Mouse (Mus musculus) c-Kit-positive CD71-negative TER-119-negative erythroid progenitor cells, embryonic 14.5 days (primary cell): ENCODE measurements around the gene 1700029I15Rik.
"Not testable (repeated sequence)": the region's sequence is repeated elsewhere in the genome, so short reads cannot be mapped to it uniquely, and the experiment has no call there.

Experiments
- DNase-seq: peaks from one replicate; pipeline ENCODE4 v3.0.0-alpha.2; 2013; ENCODE audit warnings: low read depth

1700029I15Rik gene

DNA sequence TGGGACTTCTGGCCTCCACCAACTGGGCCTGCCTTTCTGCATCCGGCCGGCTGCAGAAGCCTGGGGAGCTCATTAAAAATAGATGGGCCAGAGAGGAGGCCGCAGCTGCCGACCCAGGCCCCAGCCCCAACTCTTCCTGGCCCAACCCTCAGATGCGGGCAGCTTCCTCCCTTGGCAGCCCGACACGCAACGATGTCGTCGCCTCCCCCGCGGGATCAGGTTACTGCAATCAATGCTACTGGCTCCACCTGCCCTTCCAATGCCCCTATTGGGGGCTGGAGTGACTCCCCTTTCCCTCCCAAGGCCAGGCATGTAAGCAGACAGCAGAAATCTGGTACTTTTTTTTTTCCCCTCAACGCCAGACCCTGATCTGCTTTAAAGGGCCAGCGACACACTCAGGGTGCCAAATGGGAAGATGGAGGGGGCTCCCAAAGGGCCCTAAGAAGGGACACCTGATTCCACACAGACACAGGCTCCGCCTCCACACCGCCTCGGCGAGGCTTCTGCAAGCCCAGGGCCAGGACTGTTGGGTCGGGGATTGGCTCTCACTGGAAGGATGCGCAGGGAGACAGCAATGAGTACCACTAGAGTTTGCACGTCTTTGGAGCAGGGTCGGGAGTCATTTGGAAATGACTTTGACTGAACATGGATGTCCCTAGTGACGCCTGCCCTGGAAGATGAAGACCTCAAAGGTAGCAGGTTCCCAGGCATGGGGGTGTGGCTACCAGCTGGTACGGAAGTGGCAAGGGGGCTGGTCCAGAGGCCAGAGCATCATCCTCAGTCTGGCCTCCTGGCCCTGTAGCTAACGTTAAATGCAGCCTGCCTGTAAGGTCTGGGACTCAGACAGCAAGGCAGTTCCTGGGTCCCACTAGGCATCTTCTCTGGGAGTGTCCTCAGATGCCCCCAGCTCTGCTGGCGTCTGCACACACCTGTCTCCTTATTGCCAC, 10.3 kb downstream of the 1700029I15Rik start:
- no peak for DNase-seq

GRCm38 (mm10) chr2:92395535-92395934, 13.2 kb downstream of the 1700029I15Rik start:
- no peak for DNase-seq

DNA sequence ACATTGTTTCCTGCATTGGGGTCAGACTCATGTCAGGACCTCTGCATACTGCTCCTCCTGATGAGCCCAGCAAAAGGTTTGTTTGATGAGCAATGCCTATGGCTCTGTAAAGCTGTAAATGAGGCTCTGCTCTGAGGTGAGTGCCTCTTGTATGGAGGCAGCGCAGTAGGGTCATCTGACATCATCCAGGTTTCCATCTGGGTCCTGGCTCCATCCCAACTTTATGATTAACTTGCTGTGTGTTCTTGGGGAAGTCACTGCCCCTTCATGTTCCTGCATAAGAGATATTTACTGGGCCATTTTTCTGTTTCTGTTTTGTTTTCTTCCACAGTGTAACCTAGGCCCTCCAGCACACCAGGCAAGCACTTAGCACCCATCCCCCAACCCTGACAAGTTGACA, 15.1 kb downstream of the 1700029I15Rik start:
- DNase-seq, result no peak

DNA sequence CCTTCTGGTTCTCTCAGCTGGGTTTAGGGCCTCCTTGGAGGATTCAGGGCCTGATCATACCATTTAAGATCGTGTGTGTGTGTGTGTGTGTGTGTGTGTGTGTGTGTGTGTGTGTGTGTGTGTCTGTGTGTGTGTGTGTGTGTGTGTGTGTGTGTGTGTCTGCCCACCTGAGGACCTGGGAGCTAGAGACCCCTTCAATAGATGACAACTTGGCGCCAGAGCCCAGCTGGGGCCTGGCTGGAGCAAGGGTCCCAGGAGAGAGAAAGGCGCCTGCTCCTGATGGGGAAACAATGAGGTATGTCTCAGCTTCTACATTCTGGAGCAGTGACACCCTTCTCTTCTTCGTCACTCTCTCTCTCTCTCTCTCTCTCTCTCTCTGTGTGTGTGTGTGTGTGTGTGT, 17.5 kb downstream of the 1700029I15Rik start:
- DNase-seq, result not testable (repeated sequence)

GRCm38 (mm10) chr2:92400682-92401081, 18.3 kb downstream of the 1700029I15Rik start:
- no peak for DNase-seq

GRCm38 (mm10) chr2:92401091-92401561, 18.8 kb downstream of the 1700029I15Rik start, which contains the start of gene Mapk8ip1:
Mapk8ip1 (minus strand) TSS chr2:92401263.
- DNase-seq, result no peak

DNA sequence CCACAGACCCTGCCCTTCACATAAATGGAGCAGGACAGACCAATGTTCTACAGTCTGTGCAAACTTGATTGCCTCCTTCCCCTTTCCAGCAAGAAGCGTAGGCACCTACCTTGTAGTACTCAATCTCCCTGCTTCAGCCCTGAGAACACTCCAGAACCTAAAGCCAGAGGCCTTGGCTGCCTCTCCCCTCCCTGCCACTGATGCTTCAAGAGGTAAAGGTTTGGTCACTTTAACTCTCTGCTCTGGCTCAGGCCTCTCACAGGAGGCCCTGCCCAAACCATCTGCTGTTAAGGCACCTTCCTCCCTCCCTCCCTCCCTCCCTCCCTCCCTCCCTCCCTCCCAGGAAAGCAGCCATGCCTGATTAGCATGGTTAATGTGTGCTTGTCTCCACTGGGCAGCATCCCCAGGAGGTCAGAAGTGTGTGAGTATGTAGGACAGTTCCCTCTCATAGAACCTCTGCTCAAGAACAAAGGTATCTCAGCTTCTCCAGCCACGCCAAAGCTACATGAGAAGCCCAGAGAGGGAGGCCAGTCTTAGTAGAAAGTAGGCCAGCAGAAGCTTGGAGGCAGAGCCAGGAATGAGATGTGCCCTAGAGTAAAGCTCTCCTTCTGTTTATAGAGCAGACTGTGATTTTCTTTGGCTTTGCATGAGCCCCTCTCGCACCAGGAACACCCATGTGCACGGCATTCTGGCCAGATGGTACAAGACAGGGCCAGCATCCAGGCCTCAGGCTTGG, 20.4 kb downstream of the 1700029I15Rik start:
- DNase-seq, result no peak

DNA sequence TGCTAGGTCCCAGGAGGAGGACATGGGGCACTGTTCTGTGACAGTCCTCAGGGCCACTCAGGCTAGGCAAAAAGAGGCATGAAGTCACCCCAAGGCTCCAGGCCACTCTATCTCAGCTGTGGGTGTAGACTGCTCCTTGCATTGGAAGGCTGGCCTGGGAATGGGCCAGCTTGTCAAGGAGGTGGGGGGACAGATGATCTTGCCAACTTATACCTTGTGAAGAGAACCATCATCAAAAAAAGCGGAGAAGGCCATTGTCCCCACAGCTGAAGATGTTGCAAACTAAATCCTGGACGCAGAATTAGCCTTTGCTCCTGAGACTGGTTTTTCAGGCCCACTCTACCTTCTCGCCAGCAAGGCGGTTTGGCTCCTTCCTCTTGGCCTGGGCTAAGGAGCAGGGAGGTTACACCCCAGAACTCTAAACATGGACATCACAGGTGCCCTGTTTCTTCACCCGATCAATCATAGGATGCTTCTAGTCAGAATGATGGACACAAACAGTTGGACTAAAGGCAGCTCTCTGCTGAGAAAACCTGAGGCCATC, 21.5 kb downstream of the 1700029I15Rik start:
- DNase-seq, result no peak

- no peak for DNase-seq
These were observed 22.4 kb downstream of the 1700029I15Rik start for GRCm38 (mm10) chr2:92404737-92405136.

DNA sequence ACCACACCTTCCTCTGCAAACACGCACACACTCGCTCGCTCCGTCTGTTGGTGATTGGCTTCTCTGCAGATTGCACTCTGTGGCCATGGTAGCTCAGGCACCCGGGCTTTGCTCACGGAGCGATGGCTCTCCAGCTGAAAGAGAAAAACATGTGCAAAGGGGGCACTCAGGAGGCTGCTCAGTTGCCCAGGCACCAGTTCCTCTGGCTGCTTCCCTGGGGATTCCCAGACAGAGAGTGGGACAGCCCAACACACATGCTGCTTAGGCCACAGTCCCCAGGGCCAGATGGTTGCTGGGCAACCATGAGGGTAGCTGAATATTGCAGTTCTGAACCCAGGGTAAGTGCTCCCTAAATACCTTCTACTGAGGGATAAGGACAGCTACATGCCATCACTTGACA, 23.3 kb downstream of the 1700029I15Rik start:
- no peak for DNase-seq

- DNase-seq, result no peak
These were observed 26.1 kb downstream of the 1700029I15Rik start for GRCm38 (mm10) chr2:92408309-92409045.

- DNase-seq, result no peak
These were observed 29.4 kb downstream of the 1700029I15Rik start for GRCm38 (mm10) chr2:92411705-92412104.

GRCm38 (mm10) chr2:92421723-92422387, 39.5 kb downstream of the 1700029I15Rik start:
- DNase-seq, result no peak

DNA sequence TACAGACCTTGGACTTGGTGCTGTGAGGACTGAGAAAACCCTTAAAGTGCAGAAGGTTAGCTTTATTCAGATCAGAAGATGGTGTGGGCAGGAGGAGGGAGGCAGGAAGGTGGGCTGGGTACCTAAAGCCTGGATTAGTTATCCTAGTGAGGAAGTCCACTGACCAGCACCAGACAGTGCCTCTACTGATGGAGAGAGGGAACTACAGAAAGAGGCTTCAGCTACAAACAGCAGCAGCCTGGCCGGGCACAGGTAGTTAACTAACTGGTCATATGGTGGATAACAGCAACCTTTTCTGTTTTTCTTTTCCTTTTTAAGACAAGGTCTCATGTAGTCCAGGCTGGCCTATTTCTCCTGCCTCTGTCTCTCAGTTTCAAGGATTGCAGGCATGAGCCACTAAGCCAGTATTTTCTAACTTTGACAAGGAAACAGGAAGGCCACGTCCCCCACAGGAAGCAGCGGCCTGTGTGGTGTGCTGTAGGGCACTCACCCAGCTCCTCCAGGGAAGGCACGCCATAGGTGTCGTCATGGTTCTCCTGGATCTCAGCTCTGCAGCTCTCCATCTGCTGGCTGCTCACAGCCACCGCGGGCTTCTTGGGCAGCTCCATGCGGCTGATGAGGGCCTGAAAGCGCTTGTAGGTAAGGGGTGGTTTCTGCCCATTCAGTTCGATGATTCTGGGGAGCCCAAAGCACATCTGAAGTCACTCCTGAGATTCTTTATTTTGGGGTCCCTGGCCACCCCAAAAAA, 40.2 kb downstream of the 1700029I15Rik start:
- no peak for DNase-seq

- DNase-seq, result no peak
These were observed 40.8 kb downstream of the 1700029I15Rik start for GRCm38 (mm10) chr2:92423156-92423555.

GRCm38 (mm10) chr2:92423702-92424461, 41.5 kb downstream of the 1700029I15Rik start:
- no peak for DNase-seq

DNA sequence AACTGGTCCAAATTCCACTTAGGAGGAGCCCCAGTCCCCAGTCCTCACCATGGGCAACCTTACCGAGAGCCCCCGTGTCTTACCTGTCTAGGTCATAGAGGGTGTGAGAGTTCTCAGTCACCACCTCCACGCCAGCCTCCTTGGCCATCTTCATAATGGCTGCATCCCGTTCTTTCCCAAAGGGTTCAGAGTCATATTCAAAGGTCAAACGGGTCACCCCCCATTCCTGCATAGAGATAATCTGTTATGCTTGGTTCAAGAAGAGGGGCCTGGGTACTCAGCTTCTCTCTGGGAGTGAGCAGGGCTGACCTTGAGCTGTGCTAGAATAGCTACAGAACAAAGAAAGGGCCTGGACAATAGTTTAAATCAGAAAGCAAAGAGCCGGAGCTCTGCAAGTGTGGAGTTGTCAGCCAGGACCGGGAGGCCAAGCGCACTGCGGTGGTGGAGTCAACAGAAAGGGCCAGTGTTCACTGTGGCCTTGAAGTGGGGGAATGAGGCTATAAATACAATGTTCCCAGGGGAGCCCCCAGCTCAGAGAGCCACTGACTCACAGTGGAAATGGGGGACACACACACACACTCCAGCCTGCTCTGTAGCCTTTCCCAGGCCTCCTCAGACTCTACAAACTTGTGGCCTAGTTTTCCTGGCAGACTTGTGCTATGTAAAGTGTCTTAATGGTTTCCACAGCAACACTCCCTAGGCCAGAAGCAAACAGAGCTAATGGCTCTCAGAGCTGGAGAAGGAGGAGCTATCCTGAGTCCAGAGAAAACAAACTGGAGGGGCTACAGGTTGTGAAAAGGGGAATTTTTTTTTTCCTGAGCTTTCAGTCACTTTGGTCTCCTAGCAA, 42.3 kb downstream of the 1700029I15Rik start:
- DNase-seq, result no peak

GRCm38 (mm10) chr2:92425366-92425765, 43.0 kb downstream of the 1700029I15Rik start:
- DNase-seq, result no peak

GRCm38 (mm10) chr2:92426426-92426825, 44.1 kb downstream of the 1700029I15Rik start:
- no peak for DNase-seq
